Comparison of ENCODE assay signal across 8 mouse cellular contexts in the genomic region with DNA sequence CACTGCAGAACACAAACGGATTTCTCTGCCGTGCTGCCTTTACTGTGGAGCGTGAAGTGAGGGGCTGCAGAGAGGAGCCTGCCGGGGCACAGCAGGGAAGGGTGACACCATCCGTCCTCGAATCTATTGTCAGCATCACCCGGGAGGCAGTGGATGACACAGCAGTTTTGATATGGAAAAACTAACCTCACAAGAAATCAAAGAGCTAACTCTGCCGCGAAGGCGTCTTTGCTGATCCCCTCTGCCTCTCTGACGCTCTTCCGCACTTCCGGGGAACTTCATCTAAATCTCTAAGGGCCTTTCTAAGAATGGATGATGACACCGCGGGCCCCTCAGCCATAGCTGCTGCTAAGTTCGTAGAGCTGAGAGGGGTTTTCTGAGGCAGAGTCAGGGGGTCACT. TPM values are rescaled to one million over a fixed set of nuclear protein-coding genes. Genes with fewer than 3 reads are reported as not detected.
DNase-seq lines count a peak whose midpoint lies in the region; ATAC-seq and TF ChIP-seq lines count a peak whose summit lies in the region.

No protein-coding gene starts in this region.

- DNase-seq in heart, postnatal 25 days (ENCODE audit: low spot score), result no peak
- peak; percentile 49 for DNase-seq in brain, embryonic 14.5 days (ENCODE audit: low read depth)
- DNase-seq in yolk sac, embryonic 10.5 days (ENCODE audit: low spot score), result no peak
- DNase-seq in gastrocnemius, postnatal 25 days, result no peak
- no peak for DNase-seq in layer of hippocampus, postnatal 36 days

- H3K27ac ChIP-seq in heart, embryonic 11.5 days (ENCODE audit: low read depth, low read length), result no peak overlapping the region
- H3K27ac ChIP-seq in intestine, postnatal 0 days (ENCODE audit: low read depth, low read length), result no peak overlapping the region
- H3K27ac ChIP-seq in neural tube, embryonic 14.5 days (ENCODE audit: low read depth, low read length), result no peak overlapping the region

- H3K9me3 ChIP-seq in heart, embryonic 11.5 days (replicated peaks; ENCODE audit: control insufficient read depth, low read length), result no peaks in the 10 kb centered on the region
- no peaks in the 10 kb centered on the region for H3K9me3 ChIP-seq in intestine, postnatal 0 days (ENCODE audit: control insufficient read depth)
- H3K9me3 ChIP-seq in neural tube, embryonic 14.5 days (ENCODE audit: control insufficient read depth, low read length), result no peaks in the 10 kb centered on the region

- H3K4me1 ChIP-seq in heart, embryonic 11.5 days (ENCODE audit: control insufficient read depth, insufficient read depth, low read length), result peaks cover 18% of the 10 kb centered on the region
- peaks cover 3% of the 10 kb centered on the region; the same call in 1 of the 2 replicates for H3K4me1 ChIP-seq in intestine, postnatal 0 days (replicated peaks; ENCODE audit: control insufficient read depth, insufficient read depth, low read length)
- H3K4me1 ChIP-seq in neural tube, embryonic 14.5 days (ENCODE audit: control insufficient read depth, insufficient read depth, low read length), result peaks cover 9% of the 10 kb centered on the region; the same call in 1 of the 2 replicates

- TF ChIP-seq POLR2A in brain, embryonic 14.5 days (IDR thresholded peaks at IDR 0.05; ENCODE audit: borderline replicate concordance, extremely low read depth, insufficient read depth, insufficient read length, poor library complexity, severe bottlenecking), result no peak

- no peaks in the 10 kb centered on the region for H3K36me3 ChIP-seq in heart, embryonic 11.5 days (ENCODE audit: control insufficient read depth, insufficient read depth, low read length)
- no peaks in the 10 kb centered on the region for H3K36me3 ChIP-seq in intestine, postnatal 0 days (ENCODE audit: control insufficient read depth, insufficient read depth)
- H3K36me3 ChIP-seq in neural tube, embryonic 14.5 days (ENCODE audit: control insufficient read depth, insufficient read depth, low read length), result no peaks in the 10 kb centered on the region

- H3K4me2 ChIP-seq in heart, embryonic 11.5 days, result peak overlapping the region; percentile 72
- H3K4me2 ChIP-seq in intestine, postnatal 0 days (replicated peaks; ENCODE audit: low read depth), result 0 out of 2 replicates have a peak overlapping the region, but pooled peaks have one; percentile 27
- H3K4me2 ChIP-seq in neural tube, embryonic 14.5 days (ENCODE audit: low read depth, low read length), result peak overlapping the region; percentile 35; the same call in 1 of the 2 replicates

- intact Hi-C loops in heart, postnatal 25 days (cut with DNase I), result loop anchor here (5.0 kb wide), 2 partner anchors 78 to 212 kb away; no protein-coding TSS in a partner anchor

- H3K27me3 ChIP-seq in heart, embryonic 11.5 days (ENCODE audit: control insufficient read depth, insufficient read depth, low read length), result no peaks in the 10 kb centered on the region
- no peaks in the 10 kb centered on the region for H3K27me3 ChIP-seq in intestine, postnatal 0 days (replicated peaks; ENCODE audit: control insufficient read depth, insufficient read depth, low read length)
- no peaks in the 10 kb centered on the region for H3K27me3 ChIP-seq in neural tube, embryonic 14.5 days (ENCODE audit: control insufficient read depth, insufficient read depth, low read length)

- WGBS in heart, embryonic 11.5 days (ENCODE audit: insufficient replicate concordance), result 4% methylated on average over 16 of the region's 16 CpGs
- 24% methylated on average over 16 of the region's 16 CpGs for WGBS in intestine, postnatal 0 days
- WGBS in neural tube, embryonic 14.5 days, result 4% methylated on average over 16 of the region's 16 CpGs

- no peak for ATAC-seq in heart, embryonic 11.5 days (replicated peaks; ENCODE audit: insufficient number of reproducible peaks, low FRiP score, low TSS enrichment)
- no peak for ATAC-seq in intestine, postnatal 0 days
- no peak for ATAC-seq in neural tube, embryonic 14.5 days (ENCODE audit: low read depth)

- peak overlapping the region; percentile 13; the same call in 1 of the 2 replicates for H3K4me3 ChIP-seq in heart, embryonic 11.5 days (ENCODE audit: low read depth, low read length)
- H3K4me3 ChIP-seq in intestine, postnatal 0 days (ENCODE audit: low read depth, low read length), result no peak overlapping the region
- no peak overlapping the region for H3K4me3 ChIP-seq in neural tube, embryonic 14.5 days (ENCODE audit: low read depth, low read length)

- no peak for TF ChIP-seq CTCF in brain, embryonic 14.5 days (IDR thresholded peaks at IDR 0.05; ENCODE audit: borderline replicate concordance, extremely low read depth, insufficient read depth, insufficient read length)
- TF ChIP-seq CTCF in intestine, postnatal 0 days (IDR thresholded peaks at IDR 0.05; ENCODE audit: low read depth), result no peak

- peak overlapping the region; percentile 52; the same call in 1 of the 2 replicates for H3K9ac ChIP-seq in heart, embryonic 11.5 days (ENCODE audit: low read depth, low read length)
- no peak overlapping the region for H3K9ac ChIP-seq in intestine, postnatal 0 days (ENCODE audit: low read depth, low read length)
- no peak overlapping the region for H3K9ac ChIP-seq in neural tube, embryonic 14.5 days (replicated peaks; ENCODE audit: low read depth, low read length)

RNA-seq across cellular contexts. Expression of gene Ubl3, which starts 2.1 kb away (rescaled TPM):
- polyA plus RNA-seq in heart, embryonic 11.5 days (2014; fragmentation: Nextera tagmentation; extraction: Ambion mirVana), result 57.1 and 59.1 TPM in 2 replicates
- total RNA-seq in heart, postnatal 25 days (2021), result 10 to 100 TPM; 89.6 to 99.7 TPM
- polyA plus RNA-seq in brain, embryonic 14.5 days (2012; rRNA removed), result 37.2 and 44.5 TPM in 2 replicates
- 87.7 and 92.6 TPM in 2 replicates for polyA plus RNA-seq in intestine, postnatal 0 days (2015; fragmentation: Nextera tagmentation; extraction: Ambion mirVana)
- 110 and 112 TPM in 2 replicates for polyA plus RNA-seq in neural tube, embryonic 14.5 days (2014; fragmentation: Nextera tagmentation; extraction: Ambion mirVana)
- 100 to 1,000 TPM; 102 to 104 TPM for total RNA-seq in gastrocnemius, postnatal 25 days (2021)
- 100 to 1,000 TPM; 222 to 250 TPM for total RNA-seq in layer of hippocampus, postnatal 36 days (2021)
